Mouse (Mus musculus) embryonic facial prominence, embryonic 12.5 days (tissue): ENCODE results near the gene P4ha2. TPM values are rescaled to one million over a fixed set of nuclear protein-coding genes. Genes with fewer than 3 reads are reported as not detected.
A peak's percentile ranks its signal among the peaks of the same experiment; 100 is the strongest.

ENCODE experiments used
- ATAC-seq: fragments of 200-750 bp; cut with Nextera tagmentation; 2 replicates; pipeline ENCODE4 v1.8.0; 2017; ENCODE audit not compliant: insufficient number of reproducible peaks, insufficient read depth, low FRiP score, low TSS enrichment
- H3K27ac ChIP-seq: fragments of 300-500 bp; sonication (generic); 2 replicates; pipeline ENCODE4 v1.5.1; 2016; ENCODE audit warnings: mild to moderate bottlenecking
- H3K27me3 ChIP-seq: fragments of 300-500 bp; sonication (generic); 2 replicates; pipeline ENCODE4 v1.6.1; 2016; ENCODE audit warnings: mild to moderate bottlenecking, moderate library complexity
- H3K36me3 ChIP-seq: fragments of 300-500 bp; sonication (generic); 2 replicates; pipeline ENCODE4 v1.6.1; 2016; ENCODE audit warnings: mild to moderate bottlenecking
- H3K4me1 ChIP-seq: fragments of 300-500 bp; sonication (generic); 2 replicates; pipeline ENCODE4 v1.6.1; 2016
- H3K4me2 ChIP-seq: fragments of 300-500 bp; sonication (generic); replicated peaks from 2 replicates; pipeline ENCODE4 v1.6.1; 2016; ENCODE audit warnings: mild to moderate bottlenecking, moderate library complexity
- H3K4me3 ChIP-seq: fragments of 300-500 bp; sonication (generic); 2 replicates; pipeline ENCODE4 v1.5.1; 2016; ENCODE audit warnings: mild to moderate bottlenecking
- H3K9ac ChIP-seq: fragments of 300-500 bp; sonication (generic); 2 replicates; pipeline ENCODE4 v1.6.1; 2016; ENCODE audit warnings: mild to moderate bottlenecking, moderate library complexity
- H3K9me3 ChIP-seq: fragments of 300-500 bp; sonication (generic); 2 replicates; pipeline ENCODE4 v1.6.1; 2016; ENCODE audit warnings: mild to moderate bottlenecking, moderate library complexity
- WGBS: fragments of 180-500 bp; shearing (Covaris S2); methylation state at CpG from one replicate; pipeline ENCODE4 v1.1.7; 2016; 5-methylcytosine and 5-hydroxymethylcytosine counted together
- polyA plus RNA-seq: library from polyadenylated mRNA; unstranded; fragments of >200 nt; fragmentation: Nextera tagmentation; extraction: Ambion mirVana; gene quantifications from 2 replicates; pipeline ENCODE4 v1.2.1, GENCODE M21; 2016

The P4ha2 gene
- polyA plus RNA-seq, 1 experiment from 2014 or later, result 59.7 TPM

- 80% methylated on average over 12 of the region's 12 CpGs for WGBS
- Histone ChIP-seq H3K27me3 (no peaks in the 10 kb centered on the region), H3K27ac (peak overlapping the region; percentile 65; the same call in 1 of the 2 replicates), H3K9ac (no peak overlapping the region), H3K9me3 (no peaks in the 10 kb centered on the region), H3K36me3 (peaks cover 36% of the 10 kb centered on the region), H3K4me3 (no peak overlapping the region), H3K4me2 (no peak overlapping the region), H3K4me1 (peaks cover 70% of the 10 kb centered on the region)
- no peak for ATAC-seq
Observed at GRCm38 (mm10) chr11:54062086-54062752, 37.7 kb upstream of the P4ha2 start.

- H3K4me2 ChIP-seq, result no peak overlapping the region
- H3K27me3 ChIP-seq, result no peaks in the 10 kb centered on the region
- H3K4me1 ChIP-seq, result peaks cover 70% of the 10 kb centered on the region
- WGBS, result 79% methylated on average over 9 of the region's 9 CpGs
- ATAC-seq, result no peak
- no peak overlapping the region for H3K9ac ChIP-seq
- no peak overlapping the region for H3K4me3 ChIP-seq
- H3K27ac ChIP-seq, result peak overlapping the region; percentile 65; the same call in 1 of the 2 replicates
- H3K9me3 ChIP-seq, result no peaks in the 10 kb centered on the region
- H3K36me3 ChIP-seq, result peaks cover 36% of the 10 kb centered on the region
Observed at GRCm38 (mm10) chr11:54062753-54063471, 37.0 kb upstream of the P4ha2 start.

- WGBS, result 84% methylated on average over 10 of the region's 10 CpGs
- no peak overlapping the region for H3K4me3 ChIP-seq
- peak overlapping the region; percentile 41; the same call in 1 of the 2 replicates for H3K27ac ChIP-seq
- peaks cover 36% of the 10 kb centered on the region for H3K36me3 ChIP-seq
- H3K4me2 ChIP-seq, result no peak overlapping the region
- H3K27me3 ChIP-seq, result no peaks in the 10 kb centered on the region
- no peak overlapping the region for H3K9ac ChIP-seq
- no peaks in the 10 kb centered on the region for H3K9me3 ChIP-seq
- ATAC-seq, result no peak
- peaks cover 67% of the 10 kb centered on the region for H3K4me1 ChIP-seq
Observed at GRCm38 (mm10) chr11:54063472-54063775, 36.5 kb upstream of the P4ha2 start.

GRCm38 (mm10) chr11:54064412-54064978, 35.4 kb upstream of the P4ha2 start:
- H3K4me3 ChIP-seq, result no peak overlapping the region
- H3K36me3 ChIP-seq, result peaks cover 31% of the 10 kb centered on the region
- no peak overlapping the region for H3K9ac ChIP-seq
- H3K4me2 ChIP-seq, result no peak overlapping the region
- no peak for ATAC-seq
- H3K4me1 ChIP-seq, result peaks cover 56% of the 10 kb centered on the region
- no peak overlapping the region for H3K27ac ChIP-seq
- no peaks in the 10 kb centered on the region for H3K27me3 ChIP-seq
- no peaks in the 10 kb centered on the region for H3K9me3 ChIP-seq
- WGBS, result 78% methylated on average over 3 of the region's 3 CpGs

GRCm38 (mm10) chr11:54065106-54065914, 34.6 kb upstream of the P4ha2 start:
- no peak overlapping the region for H3K4me2 ChIP-seq
- WGBS, result 86% methylated on average over 12 of the region's 12 CpGs

GRCm38 (mm10) chr11:54065915-54066178, 34.0 kb upstream of the P4ha2 start:
- H3K4me2 ChIP-seq, result no peak overlapping the region
- peaks cover 43% of the 10 kb centered on the region for H3K4me1 ChIP-seq
- H3K4me3 ChIP-seq, result no peak overlapping the region
- 87% methylated on average over 4 of the region's 4 CpGs for WGBS
- no peaks in the 10 kb centered on the region for H3K27me3 ChIP-seq
- no peak overlapping the region for H3K27ac ChIP-seq
- peaks cover 24% of the 10 kb centered on the region for H3K36me3 ChIP-seq
- no peak overlapping the region for H3K9ac ChIP-seq
- H3K9me3 ChIP-seq, result no peaks in the 10 kb centered on the region
- no peak for ATAC-seq

More at GRCm38 (mm10) chr11:54065106-54065914, 34.6 kb upstream of the P4ha2 start:
- Histone ChIP-seq H3K27ac (no peak overlapping the region), H3K36me3 (peaks cover 29% of the 10 kb centered on the region), H3K27me3 (no peaks in the 10 kb centered on the region), H3K9me3 (no peaks in the 10 kb centered on the region), H3K4me3 (no peak overlapping the region), H3K4me1 (peaks cover 48% of the 10 kb centered on the region), H3K9ac (no peak overlapping the region)
- no peak for ATAC-seq

GRCm38 (mm10) chr11:54066400-54066799, 33.5 kb upstream of the P4ha2 start:
- H3K27me3 ChIP-seq, result no peaks in the 10 kb centered on the region
- H3K9me3 ChIP-seq, result no peaks in the 10 kb centered on the region
- ATAC-seq, result no peak
- H3K9ac ChIP-seq, result peak overlapping the region; percentile 85; the same call in 1 of the 2 replicates
- H3K4me1 ChIP-seq, result peaks cover 39% of the 10 kb centered on the region
- no peak overlapping the region for H3K27ac ChIP-seq
- peak overlapping the region; percentile 83 for H3K4me2 ChIP-seq
- WGBS, result 65% methylated on average over 5 of the region's 5 CpGs
- H3K4me3 ChIP-seq, result peak overlapping the region; percentile 68
- H3K36me3 ChIP-seq, result peaks cover 21% of the 10 kb centered on the region

GRCm38 (mm10) chr11:54067318-54067995, 32.4 kb upstream of the P4ha2 start:
- H3K9me3 ChIP-seq, result no peaks in the 10 kb centered on the region
- H3K9ac ChIP-seq, result peak overlapping the region; percentile 85
- WGBS, result 12% methylated on average over 12 of the region's 12 CpGs
- H3K4me1 ChIP-seq, result peaks cover 34% of the 10 kb centered on the region
- ATAC-seq, result no peak
- H3K27me3 ChIP-seq, result no peaks in the 10 kb centered on the region
- H3K36me3 ChIP-seq, result peaks cover 11% of the 10 kb centered on the region
- H3K4me2 ChIP-seq, result peak overlapping the region; percentile 83
- peak overlapping the region; percentile 68 for H3K4me3 ChIP-seq
- peak overlapping the region; percentile 84 for H3K27ac ChIP-seq

GRCm38 (mm10) chr11:54067996-54068519, 31.8 kb upstream of the P4ha2 start:
- Histone ChIP-seq H3K27me3 (no peaks in the 10 kb centered on the region), H3K4me2 (peak overlapping the region; percentile 83), H3K27ac (peak overlapping the region; percentile 84), H3K36me3 (peaks cover 7% of the 10 kb centered on the region; the same call in 1 of the 2 replicates), H3K9me3 (no peaks in the 10 kb centered on the region), H3K9ac (peak overlapping the region; percentile 85), H3K4me1 (peaks cover 29% of the 10 kb centered on the region), H3K4me3 (peak overlapping the region; percentile 68)
- ATAC-seq, result no peak
- WGBS, result 13% methylated on average over 4 of the region's 4 CpGs

- peak within 1 kb of the TSS; percentile 83 for H3K4me2 ChIP-seq
- peaks cover 25% of the 10 kb centered on the region for H3K4me1 ChIP-seq
- peak within 1 kb of the TSS; percentile 85 for H3K9ac ChIP-seq
- ATAC-seq, result peak; percentile 45; the same call in 1 of the 2 replicates
- H3K27me3 ChIP-seq, result no peaks in the 10 kb centered on the region
- H3K27ac ChIP-seq, result peak within 1 kb of the TSS; percentile 84
- 1% methylated on average over 58 of the region's 61 CpGs for WGBS
- peak within 1 kb of the TSS; percentile 68 for H3K4me3 ChIP-seq
- H3K9me3 ChIP-seq, result no peaks in the 10 kb centered on the region
- H3K36me3 ChIP-seq, result 0 out of 2 replicates have a peak, but pooled peaks cover under 1% of the 10 kb centered on the region
Observed at GRCm38 (mm10) chr11:54068520-54069371, 31.1 kb upstream of the P4ha2 start, which contains the start of gene Pdlim4. Gene Pdlim4 (minus strand): TSS chr11:54069014.
